Mouse (Mus musculus) ES-E14 (cell line): ENCODE measurements around the gene Stfa3. TPM values are rescaled to one million over a fixed set of nuclear protein-coding genes. Genes with fewer than 3 reads are reported as not detected.

ENCODE experiments used
- DNase-seq: peaks from one replicate; pipeline ENCODE4 v3.0.0-alpha.2; 2013; ENCODE audit warnings: low read depth, low spot score
- H3K27ac ChIP-seq: 2 replicates; pipeline ENCODE4 v1.5.1; 2012; ENCODE audit warnings: low read depth, mild to moderate bottlenecking, low read length, moderate library complexity, mixed read lengths; ENCODE audit not compliant: poor library complexity, insufficient read depth, severe bottlenecking
- H3K36me3 ChIP-seq: 2 replicates; pipeline ENCODE4 v1.6.1; 2012; ENCODE audit warnings: mild to moderate bottlenecking, low read length, moderate library complexity, mixed read lengths; ENCODE audit not compliant: control insufficient read depth, poor library complexity, insufficient read depth, severe bottlenecking
- H3K4me1 ChIP-seq, 2 experiments: fragments of 150-350 bp in 1 of 2; sonication (generic) in 1 of 2; 2 replicates each; pipeline ENCODE4 v1.6.1; 2012; ENCODE audit warnings: low read length in 2 of 2, mild to moderate bottlenecking in 1 of 2, mixed read lengths in 1 of 2; ENCODE audit not compliant: control insufficient read depth in 2 of 2, insufficient read depth in 2 of 2, poor library complexity in 1 of 2
- H3K4me3 ChIP-seq, 2 experiments: fragments of 150-350 bp in 1 of 2; sonication (generic) in 1 of 2; 2 replicates each; pipeline ENCODE4 v1.5.1; 2012; ENCODE audit warnings: low read length in 2 of 2, low read depth in 1 of 2, mild to moderate bottlenecking in 1 of 2, mixed read lengths in 1 of 2; ENCODE audit not compliant: insufficient read depth in 1 of 2, poor library complexity in 1 of 2, severe bottlenecking in 1 of 2
- H3K9ac ChIP-seq: 2 replicates; pipeline ENCODE4 v1.6.1; 2012; ENCODE audit warnings: low read depth, mild to moderate bottlenecking, low read length, mixed read lengths; ENCODE audit not compliant: poor library complexity, insufficient read depth, severe bottlenecking
- H3K9me3 ChIP-seq: fragments of 150-350 bp; sonication (generic); 2 replicates; pipeline ENCODE4 v1.6.1; 2012; ENCODE audit warnings: low read depth, mild to moderate bottlenecking, low read length; ENCODE audit not compliant: control insufficient read depth, insufficient read depth
- CHD2 ChIP-seq: IDR thresholded peaks from 2 replicates; pipeline ENCODE4 v1.6.1; 2014; ENCODE audit warnings: mild to moderate bottlenecking, low read depth, low read length, inconsistent platforms
- HCFC1 ChIP-seq: IDR thresholded peaks from 2 replicates; pipeline ENCODE4 v1.6.1; 2012; ENCODE audit warnings: low read length, inconsistent platforms, borderline replicate concordance; ENCODE audit not compliant: insufficient read depth
- MAFK ChIP-seq: IDR thresholded peaks from 2 replicates; pipeline ENCODE4 v1.6.1; 2014; ENCODE audit warnings: mild to moderate bottlenecking, low read depth, low read length, inconsistent platforms; ENCODE audit not compliant: insufficient read depth
- ZC3H11A ChIP-seq: IDR thresholded peaks from 2 replicates; pipeline ENCODE4 v1.6.1; 2012; ENCODE audit warnings: low read depth, mild to moderate bottlenecking, inconsistent platforms, low read length, borderline replicate concordance
- ZNF384 ChIP-seq: IDR thresholded peaks from 2 replicates; pipeline ENCODE4 v1.6.1; 2012; ENCODE audit warnings: low read depth, low read length, inconsistent platforms
- in situ Hi-C, 2 experiments: fragments of 600-800 bp; cut with MboI; formaldehyde crosslinking; loops; one replicate each; pipeline ENCODE4 v1.15.1; 2025; ENCODE audit warnings: low sequenced_read_pairs in 2 of 2, inconsistent platforms in 1 of 2; ENCODE audit not compliant: unreplicated experiment in 2 of 2
- total RNA-seq: library from RNA; depleted of rRNA; stranded (reverse); fragments of 300-350 nt; gene quantifications from 2 replicates; pipeline ENCODE4 v1.2.3, GENCODE M21; 2012

Stfa3 gene
- total RNA-seq, 1 experiment: not detected

- Histone ChIP-seq H3K4me1 (peaks cover 0 to 10% of the 10 kb centered on the region in 2 experiments; a peak in 2 of 4 replicates), H3K36me3 (no peaks in the 10 kb centered on the region), H3K9me3 (no peaks in the 10 kb centered on the region), H3K4me3 (no peak overlapping the region), H3K27ac (no peak overlapping the region), H3K9ac (no peak overlapping the region)
- no peak for TF ChIP-seq HCFC1
- no peak for TF ChIP-seq MAFK
- no peak for TF ChIP-seq ZC3H11A
- no peak for TF ChIP-seq ZNF384
- no peak for TF ChIP-seq CHD2
- in situ Hi-C loops: no loop called here
- DNase-seq: no peak
Measured at GRCm38 (mm10) chr16:36469367-36469766, 14.2 kb upstream of the Stfa3 start.

GRCm38 (mm10) chr16:36468862-36469261 is 13.7 kb upstream of the Stfa3 start:
- in situ Hi-C loops: no loop called here
- Histone ChIP-seq H3K9me3 (no peaks in the 10 kb centered on the region), H3K9ac (no peak overlapping the region), H3K4me3 (no peak overlapping the region), H3K27ac (no peak overlapping the region), H3K4me1 (peaks cover 0 to 9% of the 10 kb centered on the region in 2 experiments; a peak in 2 of 4 replicates), H3K36me3 (no peaks in the 10 kb centered on the region)
- peak; percentile 33; the same call in 1 of the 2 replicates for TF ChIP-seq ZNF384
- peak; percentile 84; the same call in 1 of the 2 replicates for TF ChIP-seq ZC3H11A
- TF ChIP-seq HCFC1: no peak
- no peak for TF ChIP-seq MAFK
- TF ChIP-seq CHD2: no peak
- DNase-seq: peak; percentile 47

- Histone ChIP-seq H3K36me3 (no peaks in the 10 kb centered on the region), H3K4me1 (peaks cover 0 to 4% of the 10 kb centered on the region in 2 experiments; a peak in 1 of 4 replicates), H3K4me3 (no peak overlapping the region), H3K27ac (no peak overlapping the region), H3K9ac (no peak overlapping the region), H3K9me3 (no peaks in the 10 kb centered on the region)
- peak; percentile 74 for TF ChIP-seq MAFK
- TF ChIP-seq ZC3H11A: no peak
- in situ Hi-C loops: no loop called here
- DNase-seq: no peak
Measured at GRCm38 (mm10) chr16:36467936-36468335, 12.7 kb upstream of the Stfa3 start.

GRCm38 (mm10) chr16:36465436-36465835 is 10.2 kb upstream of the Stfa3 start:
- in situ Hi-C loops: no loop called here
- no peak overlapping the region for H3K4me3 ChIP-seq
- DNase-seq: no peak
- peaks cover 0 to 4% of the 10 kb centered on the region in 2 experiments; a peak in 1 of 4 replicates for H3K4me1 ChIP-seq
- H3K36me3 ChIP-seq: no peaks in the 10 kb centered on the region
- no peak overlapping the region for H3K27ac ChIP-seq
- H3K9ac ChIP-seq: no peak overlapping the region
- no peak for TF ChIP-seq CHD2
- no peak for TF ChIP-seq HCFC1
- no peak for TF ChIP-seq ZNF384
- TF ChIP-seq ZC3H11A: no peak
- no peak for TF ChIP-seq MAFK
- H3K9me3 ChIP-seq: no peaks in the 10 kb centered on the region

GRCm38 (mm10) chr16:36464076-36464475 is 8.9 kb upstream of the Stfa3 start:
- Histone ChIP-seq H3K4me1 (peaks cover 0 to 4% of the 10 kb centered on the region in 2 experiments; a peak in 1 of 4 replicates), H3K9ac (no peak overlapping the region), H3K27ac (no peak overlapping the region), H3K4me3 (no peak overlapping the region), H3K9me3 (no peaks in the 10 kb centered on the region), H3K36me3 (no peaks in the 10 kb centered on the region)
- no peak for TF ChIP-seq CHD2
- no peak for TF ChIP-seq ZC3H11A
- TF ChIP-seq ZNF384: no peak
- no peak for TF ChIP-seq MAFK
- TF ChIP-seq HCFC1: no peak
- in situ Hi-C loops: no loop called here
- no peak for DNase-seq
